Mouse (Mus musculus): ENCODE measurements around the gene Arhgdig. TPM values are rescaled to one million over a fixed set of nuclear protein-coding genes. Genes with fewer than 3 reads are reported as not detected.
A peak's percentile ranks its signal among the peaks of the same experiment; 100 is the strongest.

The Arhgdig gene
- total and polyA plus RNA-seq, 2 experiments from 2014 or later, result 246 to 342 TPM

- DNase-seq (ENCODE audit: low spot score), result no peak
- H3K4me1 ChIP-seq (ENCODE audit: insufficient read depth, low read length), result no peaks in the 10 kb centered on the region
- H3K36me3 ChIP-seq (ENCODE audit: insufficient read depth, low read length), result no peaks in the 10 kb centered on the region
- H3K9ac ChIP-seq (replicated peaks; ENCODE audit: low read length, poor library complexity, severe bottlenecking), result no peak overlapping the region
- no peak for ATAC-seq (ENCODE audit: low FRiP score)
- TF ChIP-seq CTCF (IDR thresholded peaks at IDR 0.05), result no peak
- no peak overlapping the region for H3K4me3 ChIP-seq (ENCODE audit: low read depth, low read length)
- no peak overlapping the region for H3K4me2 ChIP-seq (ENCODE audit: low read depth, low read length, poor library complexity, severe bottlenecking)
- no peaks in the 10 kb centered on the region for H3K9me3 ChIP-seq (ENCODE audit: low read length)
- no peak overlapping the region for H3K27ac ChIP-seq (ENCODE audit: low read depth, low read length)
- WGBS, result 83% methylated on average over 10 of the region's 10 CpGs
- no peaks in the 10 kb centered on the region for H3K27me3 ChIP-seq (ENCODE audit: insufficient read depth, low read length)
These were observed 30.1 kb upstream of the Arhgdig start for GRCm38 (mm10) chr17:26237667-26238066.

DNA sequence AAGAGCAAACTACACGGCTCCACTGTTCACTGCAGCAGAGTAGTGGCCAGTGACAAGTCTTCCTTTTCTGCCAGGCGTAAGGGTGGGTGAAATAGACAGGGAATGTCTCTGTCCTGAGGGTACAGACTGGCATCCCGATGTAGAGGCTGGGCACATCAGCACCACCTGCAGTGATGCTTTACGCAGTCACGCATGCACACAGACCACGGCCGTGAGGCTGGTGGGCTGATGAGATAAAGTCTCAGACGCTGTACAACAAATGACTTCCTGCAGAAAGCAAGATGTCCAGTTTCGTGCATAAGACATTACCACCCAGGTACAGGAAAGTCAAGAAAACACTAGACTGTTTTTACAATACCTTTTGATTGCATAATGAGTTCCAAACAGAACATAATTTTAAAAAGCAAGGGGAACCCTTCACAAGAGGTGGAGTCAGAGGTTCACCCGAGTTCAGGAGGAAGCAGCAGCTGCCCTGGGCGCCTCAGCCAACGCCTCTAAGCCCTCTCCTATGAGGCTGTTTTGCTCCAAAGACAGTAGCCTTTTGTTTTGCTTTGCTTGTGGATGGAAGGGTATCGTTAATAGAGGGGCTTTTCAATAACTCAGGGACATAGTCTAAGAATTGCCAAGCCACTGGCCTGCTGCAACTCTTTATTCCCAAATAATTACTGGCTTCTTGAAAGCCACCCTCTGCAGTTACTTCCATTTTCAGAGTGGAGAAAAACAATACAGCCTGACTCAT is 27.7 kb upstream of the Arhgdig start:
- Histone ChIP-seq H3K4me2 (ENCODE audit: low read depth, low read length, poor library complexity, severe bottlenecking) (no peak overlapping the region), H3K4me3 (ENCODE audit: low read depth, low read length) (no peak overlapping the region), H3K9ac (replicated peaks; ENCODE audit: low read length, poor library complexity, severe bottlenecking) (no peak overlapping the region), H3K27ac (ENCODE audit: low read depth, low read length) (0 out of 2 replicates have a peak overlapping the region, but pooled peaks have one; percentile 43), H3K4me1 (ENCODE audit: insufficient read depth, low read length) (no peaks in the 10 kb centered on the region), H3K27me3 (ENCODE audit: insufficient read depth, low read length) (no peaks in the 10 kb centered on the region), H3K9me3 (ENCODE audit: low read length) (no peaks in the 10 kb centered on the region), H3K36me3 (ENCODE audit: insufficient read depth, low read length) (no peaks in the 10 kb centered on the region)
- no peak for DNase-seq (ENCODE audit: low spot score)
- no peak for TF ChIP-seq CTCF (IDR thresholded peaks at IDR 0.05)
- WGBS, result 54% methylated on average over 13 of the region's 13 CpGs
- no peak for ATAC-seq (ENCODE audit: low FRiP score)

DNA sequence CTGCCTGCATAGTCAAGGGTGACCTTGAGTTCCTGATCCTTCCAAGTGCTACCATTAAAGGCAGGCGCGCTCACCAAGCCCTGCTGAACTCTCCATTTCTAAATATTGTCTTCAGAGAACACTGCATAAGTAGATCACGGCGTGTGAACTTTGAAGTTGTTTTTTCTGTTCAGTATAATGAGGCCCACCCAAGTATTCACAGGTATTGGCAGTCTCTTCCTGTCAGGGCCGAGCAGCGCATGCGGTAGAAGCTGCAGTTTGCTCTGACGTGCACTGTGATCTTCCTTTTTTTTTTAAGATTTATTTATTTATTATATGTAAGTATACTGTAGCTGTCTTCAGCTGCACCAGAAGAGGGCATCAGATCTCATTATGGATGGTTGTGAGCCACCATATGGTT is 26.8 kb upstream of the Arhgdig start:
- Histone ChIP-seq H3K4me3 (ENCODE audit: low read depth, low read length) (no peak overlapping the region), H3K9me3 (ENCODE audit: low read length) (no peaks in the 10 kb centered on the region), H3K27ac (ENCODE audit: low read depth, low read length) (no peak overlapping the region), H3K36me3 (ENCODE audit: insufficient read depth, low read length) (no peaks in the 10 kb centered on the region), H3K9ac (replicated peaks; ENCODE audit: low read length, poor library complexity, severe bottlenecking) (no peak overlapping the region), H3K4me2 (ENCODE audit: low read depth, low read length, poor library complexity, severe bottlenecking) (no peak overlapping the region), H3K27me3 (ENCODE audit: insufficient read depth, low read length) (no peaks in the 10 kb centered on the region), H3K4me1 (ENCODE audit: insufficient read depth, low read length) (no peaks in the 10 kb centered on the region)
- no peak for TF ChIP-seq CTCF (IDR thresholded peaks at IDR 0.05)
- DNase-seq (ENCODE audit: low spot score) (no peak), ATAC-seq (ENCODE audit: low FRiP score) (no peak)
- 85% methylated on average over 8 of the region's 8 CpGs for WGBS

GRCm38 (mm10) chr17:26232863-26233262 is 25.3 kb upstream of the Arhgdig start:
- Histone ChIP-seq H3K27ac (ENCODE audit: low read depth, low read length) (no peak overlapping the region), H3K4me3 (ENCODE audit: low read depth, low read length) (no peak overlapping the region), H3K9me3 (ENCODE audit: low read length) (no peaks in the 10 kb centered on the region), H3K36me3 (ENCODE audit: insufficient read depth, low read length) (no peaks in the 10 kb centered on the region), H3K9ac (replicated peaks; ENCODE audit: low read length, poor library complexity, severe bottlenecking) (no peak overlapping the region), H3K4me2 (ENCODE audit: low read depth, low read length, poor library complexity, severe bottlenecking) (no peak overlapping the region), H3K27me3 (ENCODE audit: insufficient read depth, low read length) (no peaks in the 10 kb centered on the region), H3K4me1 (ENCODE audit: insufficient read depth, low read length) (no peaks in the 10 kb centered on the region)
- peak; percentile 28; the same call in 1 of the 2 replicates for TF ChIP-seq CTCF (IDR thresholded peaks at IDR 0.05)
- DNase-seq (ENCODE audit: low spot score) (no peak), ATAC-seq (ENCODE audit: low FRiP score) (no peak)
- WGBS, result 77% methylated on average over 8 of the region's 8 CpGs

DNA sequence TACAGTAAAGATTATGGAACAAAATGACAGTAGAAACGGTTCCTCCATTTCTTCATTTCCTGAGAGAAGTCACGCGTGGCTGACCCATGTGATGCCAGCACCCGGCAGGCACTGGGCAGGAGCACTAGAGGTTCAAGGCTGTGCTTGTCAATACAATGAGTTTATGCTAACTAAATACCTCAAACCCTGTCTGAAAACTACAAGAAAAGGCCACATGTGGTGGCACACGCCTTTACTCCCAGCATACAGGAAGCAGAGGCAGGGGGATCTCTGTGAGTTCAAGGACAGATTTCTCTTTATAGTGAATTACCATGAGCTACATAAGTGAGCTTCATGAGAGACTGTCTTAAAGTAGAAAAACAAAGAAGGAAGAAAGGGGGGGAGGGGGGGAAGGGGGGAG is 23.6 kb upstream of the Arhgdig start:
- TF ChIP-seq CTCF (IDR thresholded peaks at IDR 0.05), result no peak
- Histone ChIP-seq H3K36me3 (ENCODE audit: insufficient read depth, low read length) (no peaks in the 10 kb centered on the region), H3K27ac (ENCODE audit: low read depth, low read length) (no peak overlapping the region), H3K27me3 (ENCODE audit: insufficient read depth, low read length) (no peaks in the 10 kb centered on the region), H3K9ac (replicated peaks; ENCODE audit: low read length, poor library complexity, severe bottlenecking) (no peak overlapping the region), H3K4me1 (ENCODE audit: insufficient read depth, low read length) (no peaks in the 10 kb centered on the region), H3K4me2 (ENCODE audit: low read depth, low read length, poor library complexity, severe bottlenecking) (no peak overlapping the region), H3K4me3 (ENCODE audit: low read depth, low read length) (no peak overlapping the region), H3K9me3 (ENCODE audit: low read length) (no peaks in the 10 kb centered on the region)
- 77% methylated on average over 5 of the region's 5 CpGs for WGBS
- DNase-seq (ENCODE audit: low spot score), result no peak
- ATAC-seq (ENCODE audit: low FRiP score), result no peak

GRCm38 (mm10) chr17:26229776-26230175 is 22.2 kb upstream of the Arhgdig start:
- TF ChIP-seq CTCF (IDR thresholded peaks at IDR 0.05), result no peak
- DNase-seq (ENCODE audit: low spot score) (no peak), ATAC-seq (ENCODE audit: low FRiP score) (no peak)
- H3K9ac ChIP-seq (replicated peaks; ENCODE audit: low read length, poor library complexity, severe bottlenecking), result no peak overlapping the region
- H3K27ac ChIP-seq (ENCODE audit: low read depth, low read length), result no peak overlapping the region
- H3K9me3 ChIP-seq (ENCODE audit: low read length), result no peaks in the 10 kb centered on the region
- WGBS, result 91% methylated on average over 5 of the region's 5 CpGs
- no peaks in the 10 kb centered on the region for H3K27me3 ChIP-seq (ENCODE audit: insufficient read depth, low read length)
- H3K4me1 ChIP-seq (ENCODE audit: insufficient read depth, low read length), result no peaks in the 10 kb centered on the region
- H3K4me3 ChIP-seq (ENCODE audit: low read depth, low read length), result no peak overlapping the region
- H3K4me2 ChIP-seq (ENCODE audit: low read depth, low read length, poor library complexity, severe bottlenecking), result no peak overlapping the region
- no peaks in the 10 kb centered on the region for H3K36me3 ChIP-seq (ENCODE audit: insufficient read depth, low read length)

Data from midbrain, postnatal 0 days (tissue).